Mouse (Mus musculus): Measurements from ENCODE around the gene Prr32. TPM values are rescaled to one million over a fixed set of nuclear protein-coding genes. Genes with fewer than 3 reads are reported as not detected.

Gene Prr32
- total RNA-seq (2022): 1 to 10 TPM in 1 of 4 experiments, under 1 TPM in 2, not detected in 1; 0.50 to 1.8 (median 0.78) TPM

DNA sequence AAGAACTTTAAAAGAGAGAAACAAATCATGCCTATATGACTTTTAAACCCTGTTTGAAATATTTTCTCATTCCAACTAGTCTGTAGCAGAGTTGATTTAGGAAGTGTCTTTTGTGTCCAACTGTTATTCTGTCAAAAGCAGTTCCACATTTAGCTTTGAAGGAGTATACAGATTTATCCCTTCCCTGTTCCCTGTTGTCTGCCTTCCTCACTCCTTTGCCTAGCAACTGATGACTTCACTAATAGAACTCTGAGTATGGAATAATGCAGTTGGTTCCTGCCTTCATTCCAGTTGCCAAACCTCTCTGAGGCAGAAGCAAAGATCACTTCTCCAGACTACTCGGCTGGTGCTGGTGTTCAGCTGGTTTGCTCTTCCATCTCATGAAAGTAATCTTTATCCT lies at the start of gene Prr32:
Prr32 (plus strand) TSS at position 301 of the 400 bp plus-strand sequence.
- no peak for DNase-seq (ENCODE audit: low spot score in 2 of 2)
